9 mouse cellular contexts compared by ENCODE assay signal in genomic region chr17:25794998-25795397, GRCm38 (mm10). TPM values are rescaled to one million over a fixed set of nuclear protein-coding genes. Genes with fewer than 3 reads are reported as not detected.
DNase-seq lines count a peak whose midpoint lies in the region; ATAC-seq and TF ChIP-seq lines count a peak whose summit lies in the region.
"Had no signal": no experiment of that assay in that cellular context is flagged by ENCODE, and none has a peak within 500 bp of the region (broad histone marks: within the 10 kb centered on the region; RNA-seq: fewer than 3 reads in every experiment).

No protein-coding gene starts in this region.

- H3K9me3 ChIP-seq in neural tube, embryonic 11.5 days (ENCODE audit: control insufficient read depth, low read length): no peaks in the 10 kb centered on the region
- H3K9me3 ChIP-seq in liver, embryonic 13.5 days (replicated peaks): no peaks in the 10 kb centered on the region
- no peaks in the 10 kb centered on the region for H3K9me3 ChIP-seq in stomach, postnatal 0 days (ENCODE audit: control insufficient read depth, low read length)

- no peak for TF ChIP-seq EP300 in heart, adult 2 months (IDR thresholded peaks at IDR 0.05; ENCODE audit: insufficient read depth, low read depth, low read length)
- no peak for TF ChIP-seq EP300 in stomach, postnatal 0 days (optimal IDR thresholded peaks at IDR 0.05)

- no peaks in the 10 kb centered on the region for H3K27me3 ChIP-seq in heart, adult 2 months (ENCODE audit: control insufficient read depth, insufficient read depth, low read length)
- H3K27me3 ChIP-seq in neural tube, embryonic 11.5 days (ENCODE audit: control insufficient read depth, insufficient read depth, low read length): no peaks in the 10 kb centered on the region
- no peaks in the 10 kb centered on the region for H3K27me3 ChIP-seq in liver, embryonic 13.5 days
- no peaks in the 10 kb centered on the region for H3K27me3 ChIP-seq in stomach, postnatal 0 days (ENCODE audit: control insufficient read depth, insufficient read depth, low read length)

- no peak for ATAC-seq in neural tube, embryonic 11.5 days (ENCODE audit: insufficient read depth, low FRiP score, low TSS enrichment)
- ATAC-seq in liver, embryonic 13.5 days (ENCODE audit: low read depth): no peak
- no peak for ATAC-seq in stomach, postnatal 0 days (ENCODE audit: low FRiP score, low TSS enrichment)

- peak overlapping the region; percentile 96 for H3K4me2 ChIP-seq in neural tube, embryonic 11.5 days (ENCODE audit: low read depth)
- H3K4me2 ChIP-seq in liver, embryonic 13.5 days: peak overlapping the region; percentile 98
- no peak overlapping the region for H3K4me2 ChIP-seq in stomach, postnatal 0 days (replicated peaks; ENCODE audit: low read depth)

- no peak overlapping the region for H3K27ac ChIP-seq in heart, adult 2 months
- peak overlapping the region; percentile 88 for H3K27ac ChIP-seq in neural tube, embryonic 11.5 days (ENCODE audit: low read depth, low read length)
- no peak overlapping the region for H3K27ac ChIP-seq in liver, embryonic 13.5 days
- 0 out of 2 replicates have a peak overlapping the region, but pooled peaks have one; percentile 4 for H3K27ac ChIP-seq in stomach, postnatal 0 days (replicated peaks)

- intact Hi-C loops in heart, adult 2 months (cut with DNase I): no loop called here

- no peak for TF ChIP-seq CTCF in heart, adult 2 months (IDR thresholded peaks at IDR 0.05)
- TF ChIP-seq CTCF in stomach, postnatal 0 days (IDR thresholded peaks at IDR 0.05; ENCODE audit: low read depth): no peak

- H3K36me3 ChIP-seq in heart, adult 2 months (ENCODE audit: control insufficient read depth, insufficient read depth, low read length): no peaks in the 10 kb centered on the region
- 0 out of 2 replicates have a peak, but pooled peaks cover 2% of the 10 kb centered on the region for H3K36me3 ChIP-seq in neural tube, embryonic 11.5 days (ENCODE audit: control insufficient read depth, insufficient read depth, low read length)
- peaks cover 5% of the 10 kb centered on the region for H3K36me3 ChIP-seq in liver, embryonic 13.5 days
- H3K36me3 ChIP-seq in stomach, postnatal 0 days (ENCODE audit: control insufficient read depth, insufficient read depth, low read length): peaks cover 3% of the 10 kb centered on the region; the same call in 1 of the 2 replicates

- no peak for TF ChIP-seq POLR2A in heart, adult 2 months (IDR thresholded peaks at IDR 0.05; ENCODE audit: insufficient read depth, low read depth, low read length)

- H3K4me3 ChIP-seq in heart, adult 2 months: no peak overlapping the region
- peak overlapping the region; percentile 83 for H3K4me3 ChIP-seq in neural tube, embryonic 11.5 days (ENCODE audit: low read depth, low read length)
- no peak overlapping the region for H3K4me3 ChIP-seq in liver, embryonic 13.5 days (replicated peaks)
- H3K4me3 ChIP-seq in stomach, postnatal 0 days (ENCODE audit: low read depth, low read length): no peak overlapping the region

- H3K9ac ChIP-seq in heart, adult 2 months (ENCODE audit: low read depth, low read length): no peak overlapping the region
- H3K9ac ChIP-seq in neural tube, embryonic 11.5 days (ENCODE audit: low read length): peak overlapping the region; percentile 84
- no peak overlapping the region for H3K9ac ChIP-seq in liver, embryonic 13.5 days
- H3K9ac ChIP-seq in stomach, postnatal 0 days (ENCODE audit: low read length): no peak overlapping the region

- peak; percentile 92 for DNase-seq in heart, adult 11 months
- no peak for DNase-seq in heart, adult 2 months
- DNase-seq in neural tube, embryonic 11.5 days (ENCODE audit: low spot score): no peak
- no peak for DNase-seq in neural tube, embryonic 10.5 days (ENCODE audit: extremely low spot score, low spot score)
- no peak for DNase-seq in liver, embryonic 13.5 days
- no peak for DNase-seq in stomach, postnatal 0 days (ENCODE audit: low spot score)
- DNase-seq in adrenal gland, adult 2 months: no peak
- no peak for DNase-seq in layer of hippocampus, adult 8-10 months (ENCODE audit: low spot score in 2 of 2)

- H3K4me1 ChIP-seq in heart, adult 2 months (ENCODE audit: control insufficient read depth, insufficient read depth, low read length): peaks cover 13% of the 10 kb centered on the region
- peaks cover 45% of the 10 kb centered on the region for H3K4me1 ChIP-seq in neural tube, embryonic 11.5 days (ENCODE audit: control insufficient read depth, insufficient read depth, low read length)
- peaks cover 49% of the 10 kb centered on the region for H3K4me1 ChIP-seq in liver, embryonic 13.5 days (replicated peaks)
- peaks cover 3% of the 10 kb centered on the region; the same call in 1 of the 2 replicates for H3K4me1 ChIP-seq in stomach, postnatal 0 days (replicated peaks; ENCODE audit: control insufficient read depth, insufficient read depth)

- WGBS in heart, adult 2 months: 93% methylated on average over 17 of the region's 17 CpGs
- WGBS in neural tube, embryonic 11.5 days: 61% methylated on average over 17 of the region's 17 CpGs
- WGBS in liver, embryonic 13.5 days (ENCODE audit: insufficient replicate concordance): 83% methylated on average over 17 of the region's 17 CpGs
- WGBS in stomach, postnatal 0 days: 87% methylated on average over 17 of the region's 17 CpGs

- no peaks in the 10 kb centered on the region for H3K79me2 ChIP-seq in heart, adult 2 months (replicated peaks; ENCODE audit: control insufficient read depth, insufficient read depth, low read length)

RNA-seq across cellular contexts. Expression of gene AC134908.4, which starts 0.5 kb away (rescaled TPM):
- total RNA-seq in heart, adult 2 months (2021): not detected
- not detected in 2 replicates for polyA plus RNA-seq in heart, adult 2 months (2012; rRNA removed)
- 0.78 TPM in 1 of 2 replicates, not detected in the other for polyA plus RNA-seq in neural tube, embryonic 11.5 days (2014; fragmentation: Nextera tagmentation; extraction: Ambion mirVana)
- 0.46 TPM in 1 of 2 replicates, not detected in the other for polyA plus RNA-seq in liver, embryonic 13.5 days (2015; fragmentation: Nextera tagmentation; extraction: Ambion mirVana)
- polyA plus RNA-seq in stomach, postnatal 0 days (2015; fragmentation: Nextera tagmentation; extraction: Ambion mirVana): 0.65 TPM in 1 of 2 replicates, not detected in the other
- total RNA-seq in adrenal gland, adult 2 months (2021): 1 to 10 TPM in 1 of 2 experiments, not detected in 1; 1.2 TPM
- 0.96 TPM in 1 of 2 replicates, not detected in the other for polyA plus RNA-seq in adrenal gland, adult 2 months (2012; rRNA removed)
- total RNA-seq in layer of hippocampus, adult 8-10 months (2022): 1 to 10 TPM in 1 of 4 experiments, not detected in 3; 1.5 TPM
- total RNA-seq: megakaryocyte-erythroid progenitor cell, adult 5-6 weeks had no signal

RNA-seq across cellular contexts. Expression of gene Metrn, which starts 1.9 kb away (rescaled TPM):
- 10 to 100 TPM; 49.0 to 54.6 TPM for total RNA-seq in heart, adult 2 months (2021)
- polyA plus RNA-seq in heart, adult 2 months (2012; rRNA removed): 43.3 and 47.9 TPM in 2 replicates
- 29.4 and 38.8 TPM in 2 replicates for polyA plus RNA-seq in neural tube, embryonic 11.5 days (2014; fragmentation: Nextera tagmentation; extraction: Ambion mirVana)
- 21.2 and 23.8 TPM in 2 replicates for polyA plus RNA-seq in liver, embryonic 13.5 days (2015; fragmentation: Nextera tagmentation; extraction: Ambion mirVana)
- 18.7 and 19.0 TPM in 2 replicates for polyA plus RNA-seq in stomach, postnatal 0 days (2015; fragmentation: Nextera tagmentation; extraction: Ambion mirVana)
- 10 to 100 TPM; 16.8 to 33.1 TPM for total RNA-seq in adrenal gland, adult 2 months (2021)
- 121 and 176 TPM in 2 replicates for polyA plus RNA-seq in adrenal gland, adult 2 months (2012; rRNA removed)
- 10 to 100 TPM; 66.8 to 93.2 (median 84.5) TPM for total RNA-seq in layer of hippocampus, adult 8-10 months (2022)

RNA-seq across cellular contexts. Expression of gene Fam173a, which starts 2.3 kb away (rescaled TPM):
- 10 to 100 TPM; 30.8 to 38.3 TPM for total RNA-seq in heart, adult 2 months (2021)
- 49.7 and 63.6 TPM in 2 replicates for polyA plus RNA-seq in heart, adult 2 months (2012; rRNA removed)
- polyA plus RNA-seq in neural tube, embryonic 11.5 days (2014; fragmentation: Nextera tagmentation; extraction: Ambion mirVana): 65.7 and 66.6 TPM in 2 replicates
- 54.5 and 61.8 TPM in 2 replicates for polyA plus RNA-seq in liver, embryonic 13.5 days (2015; fragmentation: Nextera tagmentation; extraction: Ambion mirVana)
- 91.0 and 94.7 TPM in 2 replicates for polyA plus RNA-seq in stomach, postnatal 0 days (2015; fragmentation: Nextera tagmentation; extraction: Ambion mirVana)
- total RNA-seq in adrenal gland, adult 2 months (2021): 10 to 100 TPM; 52.0 to 81.1 TPM
- 125 and 146 TPM in 2 replicates for polyA plus RNA-seq in adrenal gland, adult 2 months (2012; rRNA removed)
- 100 to 1,000 TPM in 2 of 4 experiments, 10 to 100 TPM in 2; 93.0 to 103 (median 99.1) TPM for total RNA-seq in layer of hippocampus, adult 8-10 months (2022)

RNA-seq across cellular contexts. Expression of gene Ccdc78, which starts 8.6 kb away (rescaled TPM):
- total RNA-seq in heart, adult 2 months (2021): not detected
- polyA plus RNA-seq in heart, adult 2 months (2012; rRNA removed): 1.1 TPM in 1 of 2 replicates, not detected in the other
- 0.15 and 0.34 TPM in 2 replicates for polyA plus RNA-seq in neural tube, embryonic 11.5 days (2014; fragmentation: Nextera tagmentation; extraction: Ambion mirVana)
- 0.05 and 0.07 TPM in 2 replicates for polyA plus RNA-seq in liver, embryonic 13.5 days (2015; fragmentation: Nextera tagmentation; extraction: Ambion mirVana)
- 0.23 and 0.24 TPM in 2 replicates for polyA plus RNA-seq in stomach, postnatal 0 days (2015; fragmentation: Nextera tagmentation; extraction: Ambion mirVana)
- total RNA-seq in adrenal gland, adult 2 months (2021): not detected
- 0.11 TPM in 2 replicates for polyA plus RNA-seq in adrenal gland, adult 2 months (2012; rRNA removed)
- total RNA-seq in layer of hippocampus, adult 8-10 months (2022): under 1 TPM; 0.43 to 1.00 (median 0.94) TPM
- total RNA-seq: megakaryocyte-erythroid progenitor cell, adult 5-6 weeks had no signal

RNA-seq across cellular contexts. Expression of gene Haghl, which starts 9.5 kb away (rescaled TPM):
- 1 to 10 TPM; 6.4 to 7.7 TPM for total RNA-seq in heart, adult 2 months (2021)
- 19.5 and 23.4 TPM in 2 replicates for polyA plus RNA-seq in heart, adult 2 months (2012; rRNA removed)
- 74.6 and 77.3 TPM in 2 replicates for polyA plus RNA-seq in neural tube, embryonic 11.5 days (2014; fragmentation: Nextera tagmentation; extraction: Ambion mirVana)
- polyA plus RNA-seq in liver, embryonic 13.5 days (2015; fragmentation: Nextera tagmentation; extraction: Ambion mirVana): 6.8 and 7.3 TPM in 2 replicates
- polyA plus RNA-seq in stomach, postnatal 0 days (2015; fragmentation: Nextera tagmentation; extraction: Ambion mirVana): 37.5 and 40.2 TPM in 2 replicates
- 10 to 100 TPM; 16.6 to 33.7 TPM for total RNA-seq in adrenal gland, adult 2 months (2021)
- 67.2 and 70.8 TPM in 2 replicates for polyA plus RNA-seq in adrenal gland, adult 2 months (2012; rRNA removed)
- total RNA-seq in layer of hippocampus, adult 8-10 months (2022): 100 to 1,000 TPM in 2 of 4 experiments, 10 to 100 TPM in 2; 94.5 to 130 (median 112) TPM

Comparison
In these comparisons a context has a peak if more than half of its experiments do, and no peak if none do; other contexts are left out.
1. H3K27ac ChIP-seq: peak in neural tube, embryonic 11.5 days (single experiment) and stomach, postnatal 0 days (single experiment); none in heart, adult 2 months (single experiment) and liver, embryonic 13.5 days (single experiment).